Mouse (Mus musculus) liver, embryonic 16.5 days (tissue): ENCODE data around the gene Hap1. TPM values are rescaled to one million over a fixed set of nuclear protein-coding genes. Genes with fewer than 3 reads are reported as not detected.

ENCODE experiments used
- ATAC-seq: fragments of 200-750 bp; cut with Nextera tagmentation; 2 replicates; pipeline ENCODE4 v1.8.0; 2017; ENCODE audit warnings: low read depth, mild to moderate bottlenecking, moderate number of reproducible peaks, moderate library complexity
- H3K27ac ChIP-seq: fragments of 300-500 bp; sonication (generic); 2 replicates; pipeline ENCODE4 v1.5.1; 2014; ENCODE audit warnings: mild to moderate bottlenecking, low read length
- H3K27me3 ChIP-seq: fragments of 300-500 bp; sonication (generic); 2 replicates; pipeline ENCODE4 v1.6.1; 2014; ENCODE audit warnings: low read depth, low read length, mixed read lengths; ENCODE audit not compliant: control insufficient read depth, insufficient read depth
- H3K36me3 ChIP-seq: fragments of 300-500 bp; sonication (generic); 2 replicates; pipeline ENCODE4 v1.6.1; 2014; ENCODE audit warnings: mild to moderate bottlenecking; ENCODE audit not compliant: control insufficient read depth, insufficient read depth
- H3K4me1 ChIP-seq: fragments of 300-500 bp; sonication (generic); 2 replicates; pipeline ENCODE4 v1.6.1; 2014; ENCODE audit warnings: low read depth, low read length, mixed read lengths; ENCODE audit not compliant: control insufficient read depth
- H3K4me2 ChIP-seq: fragments of 300-500 bp; sonication (generic); 2 replicates; pipeline ENCODE4 v1.6.1; 2014; ENCODE audit warnings: low read depth, low read length, mixed read lengths
- H3K4me3 ChIP-seq: fragments of 300-500 bp; sonication (generic); 2 replicates; pipeline ENCODE4 v1.5.1; 2014; ENCODE audit warnings: low read depth, mild to moderate bottlenecking, low read length
- H3K9ac ChIP-seq: fragments of 300-500 bp; sonication (generic); 2 replicates; pipeline ENCODE4 v1.6.1; 2014; ENCODE audit warnings: low read depth, low read length
- H3K9me3 ChIP-seq: fragments of 300-500 bp; sonication (generic); replicated peaks from 2 replicates; pipeline ENCODE4 v1.6.1; 2016; ENCODE audit warnings: low read length; ENCODE audit not compliant: control insufficient read depth
- WGBS: fragments of 180-500 bp; shearing (Covaris S2); extraction: QIAGEN DNeasy Blood & Tissue Kit; methylation state at CpG from one replicate; pipeline ENCODE4 v1.1.7; 2014; ENCODE audit not compliant: insufficient replicate concordance; 5-methylcytosine and 5-hydroxymethylcytosine counted together
- polyA plus RNA-seq: library from polyadenylated mRNA; unstranded; fragments of >200 nt; fragmentation: Nextera tagmentation; extraction: Ambion mirVana; gene quantifications from 2 replicates; pipeline ENCODE4 v1.2.1, GENCODE M21; 2015

The Hap1 gene
- polyA plus RNA-seq, 1 experiment from 2014 or later: 0.42 TPM

DNA sequence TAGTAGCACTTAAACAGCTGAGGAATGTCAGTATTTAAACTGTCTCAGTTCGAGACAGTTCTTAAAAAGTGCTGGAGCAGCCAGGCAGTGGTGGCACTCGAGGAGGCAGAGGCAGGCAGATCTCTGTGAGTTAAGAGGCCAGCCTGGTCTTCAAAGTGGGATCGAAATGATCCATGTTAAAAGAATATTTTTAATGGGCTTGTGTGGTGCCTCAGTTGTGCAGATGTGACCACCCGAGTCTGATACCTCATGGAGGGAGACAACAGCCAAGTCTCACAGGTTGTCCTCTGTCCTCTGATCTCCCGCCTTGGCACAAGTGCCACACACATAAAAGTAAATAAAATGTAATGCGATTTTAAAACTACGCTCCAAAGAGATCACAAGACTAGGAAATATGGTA is 42.6 kb upstream of the Hap1 start:
- Histone ChIP-seq H3K27ac (no peak overlapping the region), H3K4me3 (no peak overlapping the region), H3K9me3 (no peaks in the 10 kb centered on the region), H3K27me3 (peaks cover 11% of the 10 kb centered on the region), H3K36me3 (no peaks in the 10 kb centered on the region), H3K4me1 (peaks cover 31% of the 10 kb centered on the region), H3K9ac (no peak overlapping the region), H3K4me2 (no peak overlapping the region)
- WGBS: 68% methylated on average over 7 of the region's 7 CpGs
- no peak for ATAC-seq

- H3K27ac ChIP-seq: peak within 1 kb of the TSS; percentile 79
- peak; percentile 95 for ATAC-seq
- peaks cover 31% of the 10 kb centered on the region for H3K4me1 ChIP-seq
- H3K4me2 ChIP-seq: peak within 1 kb of the TSS; percentile 57
- H3K27me3 ChIP-seq: peaks cover 11% of the 10 kb centered on the region
- 2% methylated on average over 37 of the region's 37 CpGs for WGBS
- peak within 1 kb of the TSS; percentile 64 for H3K9ac ChIP-seq
- H3K4me3 ChIP-seq: peak within 1 kb of the TSS; percentile 66
- no peaks in the 10 kb centered on the region for H3K9me3 ChIP-seq
- no peaks in the 10 kb centered on the region for H3K36me3 ChIP-seq
These were observed 41.9 kb upstream of the Hap1 start, which contains the start of gene Jup for GRCm38 (mm10) chr11:100397600-100398389. Gene Jup (minus strand): TSS chr11:100397763.

DNA sequence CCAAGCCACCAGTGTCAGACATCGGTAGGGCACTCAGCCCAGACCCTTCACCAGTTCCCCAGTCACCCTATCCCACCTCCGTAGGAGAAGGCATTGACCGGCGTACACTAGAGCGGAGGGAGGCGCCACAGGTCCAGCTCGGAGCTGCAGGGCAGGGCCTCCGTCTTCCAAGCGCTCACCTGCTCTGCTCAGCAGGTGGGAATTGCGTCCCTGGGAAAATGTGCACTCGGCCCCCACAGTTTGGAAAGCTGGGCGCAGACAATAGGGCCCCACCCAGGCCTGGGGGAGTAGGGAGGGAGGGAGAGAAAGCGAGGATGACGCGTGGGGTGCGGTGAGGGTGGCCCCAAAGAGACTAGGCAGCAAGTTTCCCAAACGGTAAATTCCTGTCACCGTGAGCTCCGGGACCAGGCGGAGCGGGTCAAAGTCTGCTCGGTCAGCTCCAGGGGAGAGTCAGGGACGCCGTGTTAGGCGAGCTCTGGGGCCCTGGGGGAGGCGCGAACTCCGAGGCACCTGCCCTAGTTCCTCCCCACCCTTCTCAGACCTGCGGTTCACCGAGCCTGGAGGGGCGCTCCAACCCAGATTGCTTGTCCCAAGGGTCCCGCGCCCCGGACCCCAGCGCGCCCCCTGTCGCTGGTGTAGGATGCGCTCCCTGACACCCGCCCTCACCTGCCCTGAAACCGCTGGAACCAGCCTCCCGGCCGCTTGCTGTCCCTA is 41.1 kb upstream of the Hap1 start:
- Histone ChIP-seq H3K9ac (peak overlapping the region; percentile 64), H3K27me3 (peaks cover 11% of the 10 kb centered on the region), H3K36me3 (no peaks in the 10 kb centered on the region), H3K27ac (peak overlapping the region; percentile 79), H3K4me3 (peak overlapping the region; percentile 66), H3K4me2 (peak overlapping the region; percentile 57), H3K4me1 (peaks cover 26% of the 10 kb centered on the region), H3K9me3 (no peaks in the 10 kb centered on the region)
- ATAC-seq: peak; percentile 36
- WGBS: 2% methylated on average over 41 of the region's 42 CpGs

DNA sequence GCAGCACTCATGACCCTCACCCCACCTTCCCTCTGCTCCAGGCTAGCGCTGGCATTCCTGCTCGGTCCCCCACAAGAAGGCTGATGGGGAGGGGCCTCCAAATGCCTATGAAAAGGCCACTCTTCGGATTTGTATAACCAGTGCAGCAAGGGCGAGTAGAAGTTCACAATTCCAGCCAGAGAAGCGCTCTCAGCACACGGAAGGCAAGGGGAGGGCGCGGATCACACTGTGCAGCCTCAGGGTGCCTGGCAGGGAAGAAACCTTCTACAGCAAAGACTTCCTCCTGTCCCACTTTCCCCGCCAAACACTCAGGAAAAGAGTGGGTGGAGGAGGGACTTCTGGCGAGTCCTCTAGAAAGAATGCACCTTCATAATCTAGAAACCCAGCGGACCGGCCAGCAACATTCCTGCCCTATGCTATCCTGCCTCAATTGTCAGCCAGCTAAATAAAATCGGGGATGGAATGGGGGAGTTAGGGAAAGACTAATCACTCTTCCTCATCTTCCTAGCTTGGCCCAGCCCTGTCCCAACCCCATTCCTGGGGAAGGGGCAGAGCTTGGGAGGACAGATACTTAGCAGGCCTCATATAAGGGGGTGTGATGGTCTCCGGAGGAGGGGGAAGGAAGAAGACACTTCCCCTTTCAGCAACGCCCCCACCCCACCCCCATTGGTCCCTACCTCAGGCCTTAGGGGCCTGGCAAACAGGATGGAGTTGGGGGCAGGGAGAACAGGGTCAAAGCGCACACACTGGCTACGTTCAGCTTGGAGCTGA is 40.1 kb upstream of the Hap1 start:
- peaks cover 27% of the 10 kb centered on the region for H3K4me1 ChIP-seq
- ATAC-seq: no peak
- no peaks in the 10 kb centered on the region for H3K36me3 ChIP-seq
- no peaks in the 10 kb centered on the region for H3K9me3 ChIP-seq
- H3K27ac ChIP-seq: peak overlapping the region; percentile 79; the same call in 1 of the 2 replicates
- H3K4me2 ChIP-seq: peak overlapping the region; percentile 57
- 29% methylated on average over 17 of the region's 17 CpGs for WGBS
- H3K4me3 ChIP-seq: peak overlapping the region; percentile 66
- H3K27me3 ChIP-seq: peaks cover 11% of the 10 kb centered on the region
- H3K9ac ChIP-seq: no peak overlapping the region

DNA sequence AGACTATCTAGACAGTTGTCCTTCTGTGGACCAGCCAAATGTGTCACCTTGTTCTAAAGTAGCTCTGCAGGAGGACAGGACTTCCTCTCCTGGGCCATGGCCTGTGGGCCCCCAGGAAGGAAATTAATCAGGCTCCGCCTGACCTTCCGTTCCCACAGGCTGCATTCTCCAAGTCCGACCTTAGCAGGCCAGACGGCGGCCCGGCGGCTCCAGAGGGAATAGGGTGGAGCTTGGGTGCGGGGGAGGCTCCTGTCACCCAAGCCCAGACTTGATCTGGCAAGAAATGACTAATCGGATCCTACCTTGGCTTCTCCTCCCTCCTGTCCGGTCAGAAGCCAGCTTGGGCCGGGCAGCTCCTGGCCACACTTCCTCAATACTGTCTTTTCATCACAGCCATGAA is 39.3 kb upstream of the Hap1 start:
- Histone ChIP-seq H3K36me3 (no peaks in the 10 kb centered on the region), H3K27me3 (peaks cover 11% of the 10 kb centered on the region), H3K9ac (no peak overlapping the region), H3K27ac (no peak overlapping the region), H3K4me2 (peak overlapping the region; percentile 57; the same call in 1 of the 2 replicates), H3K4me3 (no peak overlapping the region; the same call in 1 of the 2 replicates), H3K4me1 (peaks cover 34% of the 10 kb centered on the region), H3K9me3 (no peaks in the 10 kb centered on the region)
- no peak for ATAC-seq
- 11% methylated on average over 11 of the region's 11 CpGs for WGBS

DNA sequence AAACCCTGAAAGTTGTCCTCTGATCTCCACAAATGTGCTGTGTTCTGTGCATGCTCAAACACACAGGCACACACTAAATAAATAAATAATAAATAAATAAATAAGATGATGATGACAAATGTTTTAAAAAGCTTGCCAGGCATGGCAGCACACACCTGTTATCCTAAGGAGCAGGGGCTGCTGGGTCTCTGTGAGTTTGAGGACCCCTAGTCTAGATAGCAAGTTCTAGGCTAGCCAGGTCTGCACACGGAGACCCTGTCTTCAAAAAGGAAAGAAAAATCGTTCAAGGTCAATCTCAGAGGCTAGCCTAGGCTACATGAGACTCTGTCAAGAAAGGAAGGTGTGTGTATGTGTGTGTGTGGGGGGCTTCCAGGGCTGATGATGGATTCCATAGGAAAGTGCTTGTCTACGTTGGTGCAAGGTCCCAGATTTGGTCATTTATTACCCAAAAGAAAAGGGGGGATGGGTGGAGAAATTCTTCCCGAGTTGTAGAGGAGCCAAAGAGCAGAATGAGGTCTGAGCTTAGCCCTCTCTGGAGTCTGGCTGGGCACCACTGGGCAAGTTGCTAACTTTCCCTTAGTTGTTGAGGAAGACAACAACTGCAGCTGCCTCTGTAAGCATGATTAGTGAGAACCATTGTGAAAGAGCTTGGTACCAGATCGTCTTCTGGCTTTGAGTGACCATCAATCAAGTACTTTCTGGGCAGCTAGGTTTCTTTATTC is 38.6 kb upstream of the Hap1 start:
- 0 out of 2 replicates have a peak overlapping the region, but pooled peaks have one; percentile 57 for H3K4me2 ChIP-seq
- no peaks in the 10 kb centered on the region for H3K9me3 ChIP-seq
- no peak overlapping the region for H3K9ac ChIP-seq
- 33% methylated on average over 5 of the region's 5 CpGs for WGBS
- no peak overlapping the region for H3K4me3 ChIP-seq
- peaks cover 11% of the 10 kb centered on the region for H3K27me3 ChIP-seq
- no peak overlapping the region for H3K27ac ChIP-seq
- no peaks in the 10 kb centered on the region for H3K36me3 ChIP-seq
- ATAC-seq: no peak
- H3K4me1 ChIP-seq: peaks cover 39% of the 10 kb centered on the region

- Histone ChIP-seq H3K4me1 (peaks cover 42% of the 10 kb centered on the region), H3K9ac (no peak overlapping the region), H3K27ac (no peak overlapping the region), H3K4me3 (no peak overlapping the region), H3K36me3 (no peaks in the 10 kb centered on the region), H3K27me3 (peaks cover 11% of the 10 kb centered on the region), H3K9me3 (no peaks in the 10 kb centered on the region), H3K4me2 (no peak overlapping the region)
- WGBS: 44% methylated on average over 7 of the region's 7 CpGs
- no peak for ATAC-seq
These were observed 37.8 kb upstream of the Hap1 start for GRCm38 (mm10) chr11:100393733-100394132.

DNA sequence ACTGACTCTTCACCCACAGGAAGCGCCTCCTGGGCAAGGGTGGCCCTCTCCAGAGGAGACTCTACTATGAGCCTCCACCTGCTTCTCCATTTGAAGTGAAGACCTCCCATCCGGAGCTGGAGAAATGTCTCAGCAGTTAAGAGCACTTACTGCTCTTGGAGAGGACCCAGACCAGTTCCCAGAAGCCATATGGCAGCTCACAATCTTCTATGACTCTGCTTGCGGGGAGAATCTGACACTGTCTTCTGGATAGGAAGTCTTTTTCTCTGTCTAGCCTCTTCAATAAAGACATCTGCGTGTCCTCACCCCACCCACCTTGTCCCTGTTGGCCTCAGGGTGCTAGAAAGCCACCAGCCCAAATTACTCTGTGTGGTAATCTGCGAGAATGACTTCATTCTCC is 37.0 kb upstream of the Hap1 start:
- no peak overlapping the region for H3K9ac ChIP-seq
- peaks cover 11% of the 10 kb centered on the region for H3K27me3 ChIP-seq
- no peak overlapping the region for H3K4me3 ChIP-seq
- H3K4me2 ChIP-seq: no peak overlapping the region
- no peak for ATAC-seq
- no peaks in the 10 kb centered on the region for H3K36me3 ChIP-seq
- H3K9me3 ChIP-seq: no peaks in the 10 kb centered on the region
- no peak overlapping the region for H3K27ac ChIP-seq
- H3K4me1 ChIP-seq: peaks cover 49% of the 10 kb centered on the region
- 52% methylated on average over 5 of the region's 5 CpGs for WGBS
